Mouse (Mus musculus) thymus, postnatal 14 days (tissue): ENCODE data around the gene Thbs2.

Source experiments
- DNase-seq: peaks from one replicate; pipeline ENCODE4 v3.0.0; 2021

Gene Thbs2

DNA sequence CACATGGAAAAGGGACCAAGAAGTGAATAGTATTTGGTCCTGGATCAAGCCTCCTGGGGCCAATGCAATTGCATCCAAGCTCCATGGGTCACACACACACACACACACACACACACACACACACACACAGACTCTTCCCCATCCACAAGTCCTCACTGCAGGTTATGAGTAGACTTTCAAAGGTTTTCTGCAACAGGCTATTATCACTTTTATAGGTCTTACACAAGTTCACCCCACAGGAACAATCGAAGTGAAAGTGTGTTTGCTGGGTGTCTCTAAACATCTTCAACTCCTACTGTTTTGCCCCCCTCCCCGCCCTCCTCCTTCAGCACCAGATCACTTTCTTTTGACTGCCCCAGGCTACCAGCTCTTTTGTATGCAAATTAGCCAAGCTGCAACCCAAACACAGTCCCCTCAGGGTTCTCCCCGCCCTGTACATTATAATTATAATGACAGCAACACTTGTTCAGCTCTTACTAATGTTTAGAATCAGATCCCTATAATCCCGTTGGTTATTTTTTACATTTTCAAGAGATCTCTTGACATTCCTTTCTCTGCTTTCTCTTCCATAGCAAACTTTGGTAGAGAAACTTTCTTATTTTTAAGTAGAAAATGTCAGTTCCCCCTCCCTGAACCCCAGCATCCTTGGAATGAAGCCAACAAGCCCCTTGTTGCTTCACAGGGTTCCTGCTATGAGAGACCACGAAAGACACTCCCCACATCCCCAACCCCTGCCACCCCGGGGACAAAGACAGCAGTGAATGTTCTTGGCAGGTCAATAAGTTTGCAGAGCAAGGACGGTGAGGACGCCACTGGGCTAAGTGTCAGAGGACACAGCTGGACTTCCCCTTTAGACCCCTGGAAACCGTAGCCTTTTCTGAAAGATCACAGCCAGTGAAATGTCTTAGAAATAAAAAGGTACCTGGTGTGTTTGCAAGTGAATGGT, 714 bp downstream of the Thbs2 start:
- no peak for DNase-seq

- DNase-seq, result no peak
Measured at GRCm38 (mm10) chr17:14691901-14692300, 2.1 kb downstream of the Thbs2 start.

- DNase-seq, result no peak
Measured at GRCm38 (mm10) chr17:14691197-14691596, 2.8 kb downstream of the Thbs2 start.

- no peak for DNase-seq
Measured at GRCm38 (mm10) chr17:14682836-14683235, 11.2 kb downstream of the Thbs2 start.

- DNase-seq, result no peak
Measured at GRCm38 (mm10) chr17:14681047-14681446, 13.0 kb downstream of the Thbs2 start.

DNA sequence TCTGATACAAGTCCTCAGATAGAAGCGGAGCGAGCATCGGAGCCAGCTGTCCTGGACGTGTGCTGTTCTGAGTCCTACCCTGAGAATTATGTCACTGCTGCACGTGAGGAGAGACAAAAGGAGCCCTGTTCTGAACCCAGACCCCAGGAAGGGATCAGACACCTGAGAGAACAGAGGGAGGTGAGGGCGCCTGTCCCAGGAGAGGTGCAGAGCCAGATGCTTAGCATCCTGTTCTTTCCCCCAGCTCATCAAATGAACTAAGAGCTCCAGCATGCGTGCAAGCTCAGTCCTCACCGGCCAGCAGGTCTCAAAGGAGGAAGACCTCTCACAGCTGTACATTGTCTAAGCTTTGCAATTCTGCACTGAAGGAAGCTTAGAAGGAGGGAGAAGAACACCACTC, 16.8 kb downstream of the Thbs2 start:
- no peak for DNase-seq

DNA sequence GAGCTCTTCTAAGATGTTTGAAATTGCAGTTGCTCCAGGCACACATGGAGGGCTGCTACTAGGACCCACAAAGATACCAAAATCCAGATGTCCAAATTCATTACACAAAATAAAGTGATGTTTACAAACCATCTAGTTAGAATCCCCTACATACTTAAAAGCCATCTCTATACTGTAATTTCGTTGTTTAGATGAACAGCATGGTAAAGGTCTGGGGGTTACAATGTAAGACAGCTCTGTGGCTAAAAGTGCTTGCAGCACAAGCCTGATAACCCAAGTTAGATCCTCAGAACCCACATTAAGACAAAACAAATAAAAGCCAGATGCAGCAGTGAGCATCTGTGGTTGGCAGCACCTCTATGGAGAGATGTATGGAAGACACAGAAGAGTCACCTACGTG, 18.5 kb downstream of the Thbs2 start:
- DNase-seq, result no peak

DNA sequence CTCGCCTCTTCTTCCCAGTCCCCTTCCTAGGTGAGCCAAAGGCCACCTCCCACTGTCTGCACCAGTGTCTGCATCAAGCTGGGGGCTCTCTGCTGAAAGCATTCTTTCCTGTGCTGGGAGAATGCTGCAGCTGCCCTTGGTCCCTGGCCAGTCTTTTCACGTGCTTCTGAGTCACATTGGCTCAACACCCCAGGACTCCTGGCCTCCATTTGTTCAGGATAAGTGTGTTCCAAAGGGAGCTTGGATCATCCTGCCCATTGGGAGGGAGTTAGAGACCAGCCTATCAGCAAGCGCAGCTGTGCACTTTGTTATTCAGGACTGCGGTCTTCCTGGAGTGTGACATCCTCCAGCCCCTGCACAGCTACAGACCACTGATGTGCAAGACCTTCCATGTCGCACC, 21.6 kb downstream of the Thbs2 start:
- DNase-seq, result no peak

- DNase-seq, result no peak
Measured at GRCm38 (mm10) chr17:14667225-14667624, 26.8 kb downstream of the Thbs2 start.

DNA sequence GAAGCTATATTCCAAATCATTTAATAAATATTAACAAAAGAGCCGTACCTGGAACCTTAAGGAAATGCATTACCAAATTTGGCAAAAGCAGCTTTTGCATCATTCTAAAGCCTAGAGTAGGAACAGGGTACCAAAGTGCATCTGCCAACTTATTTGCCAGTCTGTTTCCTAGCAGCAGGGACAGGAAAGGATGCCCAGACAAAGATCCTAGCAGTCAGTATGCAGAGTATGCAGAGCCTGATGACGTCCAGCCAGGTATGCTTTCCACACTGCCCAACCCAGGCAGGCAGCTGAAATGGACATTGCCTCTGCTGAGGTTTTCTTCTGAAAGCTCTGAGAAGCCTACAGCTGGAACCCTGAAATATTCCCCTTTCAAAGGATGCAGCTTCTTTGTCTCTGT, 27.6 kb downstream of the Thbs2 start:
- DNase-seq, result no peak

GRCm38 (mm10) chr17:14663366-14663765, 30.7 kb downstream of the Thbs2 start:
- no peak for DNase-seq

DNA sequence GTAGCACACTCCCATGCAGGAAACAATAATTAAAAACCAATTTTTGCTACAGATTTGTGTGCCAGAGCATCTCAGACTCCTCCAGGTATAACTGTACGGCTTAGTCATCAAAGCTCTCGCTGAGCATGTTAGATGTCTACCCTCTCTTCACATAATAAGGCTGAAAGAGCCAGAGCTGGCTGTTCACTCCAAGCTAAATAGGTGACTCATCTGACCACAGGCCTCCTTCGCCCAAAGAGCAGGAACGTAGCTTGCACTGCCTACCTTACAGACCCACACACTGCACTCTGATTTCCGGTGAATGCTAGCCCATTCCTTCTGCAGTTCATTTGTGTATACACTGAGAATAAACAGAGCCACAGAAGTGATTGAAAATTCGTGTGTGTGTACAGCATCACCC, 31.6 kb downstream of the Thbs2 start:
- no peak for DNase-seq

DNA sequence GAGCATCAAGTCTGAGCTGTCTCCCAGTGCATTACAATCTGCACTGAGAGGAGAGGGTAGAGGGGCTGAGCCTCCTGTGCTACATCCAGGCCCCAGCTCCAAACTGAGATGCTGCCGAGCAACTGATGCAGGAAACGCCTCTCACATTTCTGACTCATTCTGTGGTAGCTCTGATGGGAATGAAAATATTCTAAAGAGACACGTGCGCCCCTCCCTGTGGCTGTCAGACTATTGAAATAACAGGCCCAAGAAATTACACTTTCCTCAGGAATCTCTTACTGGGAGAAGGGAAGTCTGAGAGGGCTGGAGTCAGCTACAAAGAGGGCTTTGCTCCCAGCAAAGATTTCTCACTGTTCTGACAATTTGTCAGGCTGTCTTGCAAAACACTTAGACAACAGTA, 34.3 kb downstream of the Thbs2 start:
- DNase-seq, result no peak

GRCm38 (mm10) chr17:14658123-14658522, 35.9 kb downstream of the Thbs2 start:
- no peak for DNase-seq

- no peak for DNase-seq
Measured at GRCm38 (mm10) chr17:14657123-14657522, 36.9 kb downstream of the Thbs2 start.

GRCm38 (mm10) chr17:14654981-14655380, 39.1 kb downstream of the Thbs2 start:
- no peak for DNase-seq

- DNase-seq, result no peak
Measured at GRCm38 (mm10) chr17:14652013-14652412, 42.0 kb downstream of the Thbs2 start.

DNA sequence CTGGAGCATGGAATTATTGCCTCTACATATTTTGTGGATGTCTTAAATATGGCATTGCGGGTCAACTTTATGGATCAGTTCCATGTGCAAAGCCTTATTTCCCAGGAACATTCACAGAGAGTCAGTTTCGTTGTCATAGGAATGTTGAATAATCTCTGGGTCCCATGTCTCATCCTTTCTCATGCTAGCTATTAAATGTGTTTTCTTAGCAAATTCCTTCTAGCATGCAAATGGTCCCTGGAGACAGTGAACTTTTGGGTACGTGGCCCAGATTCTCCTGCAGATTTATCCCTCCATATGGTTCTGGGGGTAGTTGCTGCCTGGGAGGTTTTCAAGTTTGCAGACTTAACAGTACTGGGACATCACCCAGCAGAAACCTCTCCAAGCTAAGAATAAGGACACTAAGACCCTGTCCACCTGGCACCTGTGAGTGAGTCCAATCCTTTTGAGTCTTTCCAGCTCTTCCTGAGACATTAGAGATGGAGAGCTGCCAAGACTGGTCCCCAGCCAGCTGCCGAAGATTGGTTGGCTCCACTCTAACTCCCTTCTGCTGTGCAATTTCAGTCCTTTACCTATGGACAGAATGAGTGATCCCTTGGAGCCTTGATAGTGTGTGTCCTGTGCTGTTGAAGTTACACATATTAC, 45.9 kb downstream of the Thbs2 start:
- DNase-seq, result no peak

- DNase-seq, result no peak
Measured at GRCm38 (mm10) chr17:14643996-14644395, 50.0 kb downstream of the Thbs2 start.

GRCm38 (mm10) chr17:14640351-14641115, 53.5 kb downstream of the Thbs2 start:
- no peak for DNase-seq

GRCm38 (mm10) chr17:14635546-14636323, 58.3 kb downstream of the Thbs2 start:
- no peak for DNase-seq

DNA sequence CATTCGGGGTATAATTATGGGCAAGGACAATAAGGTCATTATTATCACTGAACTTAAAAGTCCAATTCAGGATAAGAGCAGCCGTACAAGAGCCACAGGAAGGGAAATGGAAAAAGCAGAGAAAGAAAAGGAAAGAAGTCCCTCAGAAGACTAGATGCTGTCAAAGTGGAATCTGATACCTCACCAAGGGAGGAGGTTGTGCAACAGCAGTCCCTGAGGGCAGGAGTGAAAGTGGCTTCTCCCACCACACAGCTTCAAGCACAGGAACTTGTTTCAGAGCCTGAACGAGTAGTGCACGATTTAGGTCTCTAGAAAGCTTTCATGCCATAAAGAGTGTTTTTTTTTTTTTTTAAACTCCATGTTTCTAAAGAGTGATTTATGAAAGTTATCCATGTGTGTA, 65.1 kb downstream of the Thbs2 start:
- DNase-seq, result no peak

GRCm38 (mm10) chr17:14627828-14628338, 66.2 kb downstream of the Thbs2 start:
- DNase-seq, result no peak
